Mouse (Mus musculus) midbrain, postnatal 0 days (tissue): ENCODE measurements around the gene Hspb3. TPM values are rescaled to one million over a fixed set of nuclear protein-coding genes. Genes with fewer than 3 reads are reported as not detected.

Source experiments
- ATAC-seq: fragments of 200-750 bp; cut with Nextera tagmentation; 2 replicates; pipeline ENCODE4 v1.8.0; 2017; ENCODE audit warnings: moderate number of reproducible peaks, mild to moderate bottlenecking, moderate TSS enrichment, moderate library complexity; ENCODE audit not compliant: low FRiP score
- DNase-seq: peaks from one replicate; pipeline ENCODE4 v3.0.0-alpha.2; 2015; ENCODE audit warnings: low spot score
- H3K27ac ChIP-seq: fragments of 300-500 bp; sonication (generic); 2 replicates; pipeline ENCODE4 v1.5.1; 2014; ENCODE audit warnings: low read depth, mild to moderate bottlenecking, low read length, mixed read lengths
- H3K27me3 ChIP-seq: fragments of 300-500 bp; sonication (generic); 2 replicates; pipeline ENCODE4 v1.6.1; 2014; ENCODE audit warnings: low read length, control low read depth, mixed read lengths; ENCODE audit not compliant: insufficient read depth
- H3K36me3 ChIP-seq: fragments of 300-500 bp; sonication (generic); 2 replicates; pipeline ENCODE4 v1.6.1; 2014; ENCODE audit warnings: low read length, control low read depth, mixed read lengths; ENCODE audit not compliant: insufficient read depth
- H3K4me1 ChIP-seq: fragments of 300-500 bp; sonication (generic); 2 replicates; pipeline ENCODE4 v1.6.1; 2014; ENCODE audit warnings: mild to moderate bottlenecking, control low read depth, antibody characterized with exemption, low read length, mixed read lengths; ENCODE audit not compliant: insufficient read depth
- H3K4me2 ChIP-seq: fragments of 300-500 bp; sonication (generic); 2 replicates; pipeline ENCODE4 v1.6.1; 2014; ENCODE audit warnings: low read depth, mild to moderate bottlenecking, low read length, mixed read lengths; ENCODE audit not compliant: poor library complexity, severe bottlenecking
- H3K4me3 ChIP-seq: fragments of 300-500 bp; sonication (generic); 2 replicates; pipeline ENCODE4 v1.5.1; 2014; ENCODE audit warnings: low read depth, mild to moderate bottlenecking, low read length, moderate library complexity
- H3K9ac ChIP-seq: fragments of 300-500 bp; sonication (generic); replicated peaks from 2 replicates; pipeline ENCODE4 v1.6.1; 2014; ENCODE audit warnings: mild to moderate bottlenecking, low read length, moderate library complexity, mixed read lengths; ENCODE audit not compliant: poor library complexity, severe bottlenecking
- H3K9me3 ChIP-seq: fragments of 300-500 bp; sonication (generic); 2 replicates; pipeline ENCODE4 v1.6.1; 2016; ENCODE audit warnings: low read length, control low read depth
- CTCF ChIP-seq: IDR thresholded peaks from 2 replicates; pipeline ENCODE4 v1.5.1; 2016; ENCODE audit warnings: antibody characterized with exemption, mild to moderate bottlenecking
- WGBS: fragments of 180-500 bp; shearing (Covaris S2); extraction: QIAGEN DNeasy Blood & Tissue Kit; methylation state at CpG from one replicate; pipeline ENCODE4 v1.1.7; 2014; 5-methylcytosine and 5-hydroxymethylcytosine counted together
- polyA plus RNA-seq: library from polyadenylated mRNA; unstranded; fragments of >200 nt; fragmentation: Nextera tagmentation; extraction: Ambion mirVana; gene quantifications from 2 replicates; pipeline ENCODE4 v1.2.1, GENCODE M21; 2015
- total RNA-seq: library from RNA; depleted of rRNA; stranded (reverse); fragments of >200 nt; gene quantifications from 2 replicates; pipeline ENCODE4 v1.2.3, GENCODE M21; 2014; rRNA removed

Gene Hspb3
- total RNA-seq, result not detected in 2 replicates
- polyA plus RNA-seq, result 0.82 and 1.0 TPM in 2 replicates

GRCm38 (mm10) chr13:113663151-113663779, at the start of gene Hspb3:
Hspb3 (minus strand) TSS chr13:113663676.
- DNase-seq, result peak; percentile 80
- peak within 1 kb of the TSS; percentile 15; the same call in 1 of the 2 replicates for H3K4me2 ChIP-seq
- 57% methylated on average over 28 of the region's 28 CpGs for WGBS

GRCm38 (mm10) chr13:113713186-113713585, 49.7 kb upstream of the Hspb3 start:
- H3K4me3 ChIP-seq, result no peak overlapping the region
- H3K9ac ChIP-seq, result no peak overlapping the region
- WGBS, result 68% methylated on average over 3 of the region's 3 CpGs

More at GRCm38 (mm10) chr13:113663151-113663779, at the start of gene Hspb3:
- no peaks in the 10 kb centered on the region for H3K36me3 ChIP-seq
- no peak within 1 kb of the TSS for H3K9ac ChIP-seq
- H3K4me1 ChIP-seq, result no peaks in the 10 kb centered on the region
- no peak within 1 kb of the TSS for H3K27ac ChIP-seq
- no peaks in the 10 kb centered on the region for H3K9me3 ChIP-seq
- peak; percentile 81 for ATAC-seq
- no peak for TF ChIP-seq CTCF
- no peak within 1 kb of the TSS for H3K4me3 ChIP-seq
- H3K27me3 ChIP-seq, result no peaks in the 10 kb centered on the region

GRCm38 (mm10) chr13:113706183-113706582, 42.7 kb upstream of the Hspb3 start:
- H3K9me3 ChIP-seq, result no peaks in the 10 kb centered on the region
- H3K9ac ChIP-seq, result no peak overlapping the region
- no peaks in the 10 kb centered on the region for H3K4me1 ChIP-seq
- no peaks in the 10 kb centered on the region for H3K27me3 ChIP-seq
- no peak overlapping the region for H3K4me2 ChIP-seq
- no peak for TF ChIP-seq CTCF
- no peak overlapping the region for H3K4me3 ChIP-seq
- no peaks in the 10 kb centered on the region for H3K36me3 ChIP-seq
- 15% methylated on average over 4 of the region's 4 CpGs for WGBS
- no peak overlapping the region for H3K27ac ChIP-seq
- DNase-seq, result peak; percentile 30
- no peak for ATAC-seq

More at GRCm38 (mm10) chr13:113713186-113713585, 49.7 kb upstream of the Hspb3 start:
- DNase-seq (no peak), ATAC-seq (no peak)
- Histone ChIP-seq H3K9me3 (no peaks in the 10 kb centered on the region), H3K27me3 (no peaks in the 10 kb centered on the region), H3K4me2 (no peak overlapping the region), H3K4me1 (no peaks in the 10 kb centered on the region), H3K36me3 (no peaks in the 10 kb centered on the region), H3K27ac (no peak overlapping the region)
- no peak for TF ChIP-seq CTCF

GRCm38 (mm10) chr13:113701185-113701584, 37.7 kb upstream of the Hspb3 start:
- WGBS, result 47% methylated on average over 3 of the region's 3 CpGs
- Histone ChIP-seq H3K4me1 (0 out of 2 replicates have a peak, but pooled peaks cover 2% of the 10 kb centered on the region), H3K9ac (no peak overlapping the region), H3K36me3 (no peaks in the 10 kb centered on the region), H3K27ac (no peak overlapping the region), H3K27me3 (no peaks in the 10 kb centered on the region), H3K9me3 (no peaks in the 10 kb centered on the region), H3K4me2 (no peak overlapping the region), H3K4me3 (no peak overlapping the region)
- TF ChIP-seq CTCF, result no peak
- DNase-seq (peak; percentile 30), ATAC-seq (peak; percentile 17; the same call in 1 of the 2 replicates)

GRCm38 (mm10) chr13:113699928-113700327, 36.5 kb upstream of the Hspb3 start:
- peak overlapping the region; percentile 33 for H3K4me2 ChIP-seq

GRCm38 (mm10) chr13:113699415-113699873, 36.0 kb upstream of the Hspb3 start:
- no peak overlapping the region for H3K4me3 ChIP-seq
- 26% methylated on average over 10 of the region's 11 CpGs for WGBS
- 0 out of 2 replicates have a peak, but pooled peaks cover 2% of the 10 kb centered on the region for H3K4me1 ChIP-seq
- no peaks in the 10 kb centered on the region for H3K36me3 ChIP-seq
- DNase-seq (peak; percentile 24), ATAC-seq (peak; percentile 74)
- no peak overlapping the region for H3K9ac ChIP-seq
- H3K4me2 ChIP-seq, result peak overlapping the region; percentile 33
- H3K27ac ChIP-seq, result no peak overlapping the region
- TF ChIP-seq CTCF, result no peak
- no peaks in the 10 kb centered on the region for H3K9me3 ChIP-seq
- H3K27me3 ChIP-seq, result no peaks in the 10 kb centered on the region

More at GRCm38 (mm10) chr13:113699928-113700327, 36.5 kb upstream of the Hspb3 start:
- DNase-seq (no peak), ATAC-seq (no peak)
- no peak for TF ChIP-seq CTCF
- no peak overlapping the region for H3K27ac ChIP-seq
- no peaks in the 10 kb centered on the region for H3K9me3 ChIP-seq
- H3K4me1 ChIP-seq, result 0 out of 2 replicates have a peak, but pooled peaks cover 2% of the 10 kb centered on the region
- H3K4me3 ChIP-seq, result no peak overlapping the region
- H3K9ac ChIP-seq, result no peak overlapping the region
- H3K36me3 ChIP-seq, result no peaks in the 10 kb centered on the region
- WGBS, result 66% methylated on average over 8 of the region's 8 CpGs
- no peaks in the 10 kb centered on the region for H3K27me3 ChIP-seq
